Mouse (Mus musculus): ENCODE data around the gene Hist1h2bm.
"Not testable (repeated sequence)": the region's sequence is repeated elsewhere in the genome, so short reads cannot be mapped to it uniquely, and the experiment has no call there.

DNA sequence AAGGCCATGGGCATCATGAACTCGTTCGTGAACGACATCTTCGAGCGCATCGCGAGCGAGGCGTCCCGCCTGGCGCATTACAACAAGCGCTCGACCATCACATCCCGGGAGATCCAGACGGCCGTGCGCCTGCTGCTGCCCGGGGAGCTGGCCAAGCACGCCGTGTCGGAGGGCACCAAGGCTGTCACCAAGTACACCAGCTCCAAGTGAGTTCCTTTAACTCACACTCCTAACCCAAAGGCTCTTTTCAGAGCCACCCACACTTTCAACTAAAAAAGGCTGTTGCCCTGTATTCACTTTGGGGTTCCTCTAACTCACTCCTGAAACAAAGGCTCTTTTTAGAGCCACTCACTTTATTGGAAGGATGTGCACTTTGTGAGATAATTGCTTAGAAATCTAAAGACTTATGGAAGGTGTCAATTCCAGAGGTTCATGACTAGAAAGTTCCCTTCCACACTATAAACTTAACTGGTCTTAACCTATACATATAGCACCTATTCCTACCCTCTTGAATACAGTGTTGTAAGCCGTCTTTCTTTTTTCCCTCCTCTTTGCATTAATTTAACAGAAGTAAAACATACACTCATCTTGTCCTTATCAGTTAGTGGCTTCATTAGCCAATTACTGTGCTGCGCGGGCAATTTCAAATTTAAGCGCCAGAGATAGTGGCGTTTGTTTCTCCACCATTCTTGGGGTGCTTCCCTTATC lies 32.6 kb downstream of the Hist1h2bm start:
- TF ChIP-seq POLR2A (IDR thresholded peaks at IDR 0.05; ENCODE audit: control insufficient read depth in 1 of 2, insufficient read depth in 1 of 2, low read depth in 1 of 2, low read length in 2 of 2, poor library complexity in 1 of 2) (peak; percentile 88 to 92), POLR2AphosphoS5 (IDR thresholded peaks at IDR 0.05; ENCODE audit: borderline replicate concordance, low read depth, low read length) (peak; percentile 83; the same call in 1 of the 2 replicates)
- not testable (repeated sequence) for TF ChIP-seq E2F4 (IDR thresholded peaks at IDR 0.05; ENCODE audit: borderline replicate concordance, low read depth, low read length); CTCF (IDR thresholded peaks at IDR 0.05 in 2 of 3, conservative IDR thresholded peaks at IDR 0.05 in 1 of 3; ENCODE audit: control insufficient read depth in 1 of 3, insufficient read depth in 1 of 3, low read depth in 2 of 3, low read length in 3 of 3, poor library complexity in 1 of 3, severe bottlenecking in 1 of 3); EP300 (IDR thresholded peaks at IDR 0.05; ENCODE audit: low read depth in 1 of 2, low read length in 2 of 2); GATA1 (IDR thresholded peaks at IDR 0.05; ENCODE audit: low read depth, low read length); ZNF384 (IDR thresholded peaks at IDR 0.05; ENCODE audit: low read depth, low read length); MAX (IDR thresholded peaks at IDR 0.05; ENCODE audit: low read length); POLR2AphosphoS2 (IDR thresholded peaks at IDR 0.05; ENCODE audit: low read length); SIN3A (IDR thresholded peaks at IDR 0.05; ENCODE audit: low read length)

Data from MEL (cell line).